ENCODE assay signal across 20 mouse cellular contexts in genomic region chr10:117097116-117097698, GRCm38 (mm10). TPM values are rescaled to one million over a fixed set of nuclear protein-coding genes. Genes with fewer than 3 reads are reported as not detected.
DNase-seq lines count a peak whose midpoint lies in the region; ATAC-seq and TF ChIP-seq lines count a peak whose summit lies in the region.
"Had no signal": no experiment of that assay in that cellular context is flagged by ENCODE, and none has a peak within 500 bp of the region (broad histone marks: within the 10 kb centered on the region; RNA-seq: fewer than 3 reads in every experiment).

No protein-coding gene starts in this region.

- no peak overlapping the region for H3K9ac ChIP-seq in heart, embryonic 12.5 days
- peak overlapping the region; percentile 1 for H3K9ac ChIP-seq in liver, embryonic 16.5 days (ENCODE audit: low read depth, low read length)
- H3K9ac ChIP-seq: embryonic facial prominence, embryonic 15.5 days; forebrain, embryonic 15.5 days had no signal

- peak; percentile 60 for ATAC-seq in heart, embryonic 12.5 days (ENCODE audit: insufficient number of reproducible peaks, low FRiP score)
- peak; percentile 98 for ATAC-seq in G1E (ENCODE audit: extremely low read depth, insufficient number of reproducible peaks, low FRiP score, poor library complexity, severe bottlenecking)
- ATAC-seq in erythroid progenitor cell, adult 5-6 weeks (replicated peaks; ENCODE audit: low FRiP score, poor library complexity, severe bottlenecking): peak; percentile 56; the same call in 1 of the 2 replicates
- ATAC-seq in liver, embryonic 16.5 days (ENCODE audit: low read depth): peak; percentile 91
- ATAC-seq: forebrain, embryonic 15.5 days; midbrain, embryonic 16.5 days had no signal

- TF ChIP-seq CTCF in G1E (IDR thresholded peaks at IDR 0.05; ENCODE audit: low read depth, low read length): no peak

- no peak for DNase-seq in heart, adult 9 months (ENCODE audit: low spot score in 2 of 2)
- peak; percentile 51 for DNase-seq in G1E (ENCODE audit: low spot score)
- DNase-seq in layer of hippocampus, postnatal 36 days: no peak
- no peak for DNase-seq in thymus, postnatal 10 days (ENCODE audit: low spot score in 2 of 2)
- DNase-seq: B cell, adult 2 months; cerebellum, adult 2 months; heart, adult 18-20 months; kidney, postnatal 25 days; lung, adult 18-20 months; lung, postnatal 4 days; right cerebral cortex, postnatal 4 days had no signal

- H3K4me1 ChIP-seq in heart, embryonic 12.5 days (replicated peaks): peaks cover 21% of the 10 kb centered on the region
- H3K4me1 ChIP-seq in G1E (ENCODE audit: insufficient read depth, low read depth, low read length): peaks cover 65% of the 10 kb centered on the region
- H3K4me1 ChIP-seq in liver, embryonic 16.5 days (ENCODE audit: control insufficient read depth, low read depth, low read length): peaks cover 19% of the 10 kb centered on the region

- H3K9me3 ChIP-seq in heart, embryonic 12.5 days (replicated peaks): no peaks in the 10 kb centered on the region
- no peaks in the 10 kb centered on the region for H3K9me3 ChIP-seq in G1E (replicated peaks)
- no peaks in the 10 kb centered on the region for H3K9me3 ChIP-seq in liver, embryonic 16.5 days (replicated peaks; ENCODE audit: control insufficient read depth, low read length)
- H3K9me3 ChIP-seq: embryonic facial prominence, embryonic 15.5 days; forebrain, embryonic 15.5 days had no signal

- H3K4me2 ChIP-seq in heart, embryonic 12.5 days: no peak overlapping the region
- peak overlapping the region; percentile 24 for H3K4me2 ChIP-seq in liver, embryonic 16.5 days (ENCODE audit: low read depth, low read length)
- H3K4me2 ChIP-seq: embryonic facial prominence, embryonic 15.5 days; forebrain, embryonic 15.5 days had no signal

- no peaks in the 10 kb centered on the region for H3K27me3 ChIP-seq in heart, embryonic 12.5 days (replicated peaks)
- H3K27me3 ChIP-seq in G1E (ENCODE audit: insufficient read depth, low read length): no peaks in the 10 kb centered on the region
- H3K27me3 ChIP-seq in liver, embryonic 16.5 days (ENCODE audit: control insufficient read depth, insufficient read depth, low read depth, low read length): no peaks in the 10 kb centered on the region
- H3K27me3 ChIP-seq: embryonic facial prominence, embryonic 15.5 days; forebrain, embryonic 15.5 days had no signal

- H3K27ac ChIP-seq in heart, embryonic 12.5 days (ENCODE audit: poor library complexity, severe bottlenecking): no peak overlapping the region
- H3K27ac ChIP-seq in liver, embryonic 16.5 days (ENCODE audit: low read length): peak overlapping the region; percentile 82
- H3K27ac ChIP-seq: embryonic facial prominence, embryonic 15.5 days; forebrain, embryonic 15.5 days had no signal

- WGBS in heart, embryonic 12.5 days: 83% methylated on average over 2 of the region's 2 CpGs
- 54% methylated on average over 2 of the region's 2 CpGs for WGBS in liver, embryonic 16.5 days (ENCODE audit: insufficient replicate concordance)

- no peak overlapping the region for H3K4me3 ChIP-seq in heart, embryonic 12.5 days
- H3K4me3 ChIP-seq in G1E (ENCODE audit: low read depth, low read length): peak overlapping the region; percentile 45; the same call in 1 of the 2 replicates
- H3K4me3 ChIP-seq in liver, embryonic 16.5 days (ENCODE audit: low read depth, low read length): no peak overlapping the region
- H3K4me3 ChIP-seq: embryonic facial prominence, embryonic 15.5 days; forebrain, embryonic 15.5 days had no signal

- peaks cover 22% of the 10 kb centered on the region for H3K36me3 ChIP-seq in heart, embryonic 12.5 days
- H3K36me3 ChIP-seq in G1E (replicated peaks): peaks cover 59% of the 10 kb centered on the region
- peaks cover 7% of the 10 kb centered on the region; the same call in 1 of the 2 replicates for H3K36me3 ChIP-seq in liver, embryonic 16.5 days (ENCODE audit: control insufficient read depth, insufficient read depth)

RNA-seq across cellular contexts. Expression of gene Cct2, which starts 33.6 kb away (rescaled TPM):
- 171 and 182 TPM in 2 replicates for polyA plus RNA-seq in heart, embryonic 12.5 days (2016; fragmentation: Nextera tagmentation; extraction: Ambion mirVana)
- total RNA-seq in G1E (2014; fragmentation: Nextera tagmentation) (535 and 554 TPM in 2 replicates), G1E (2017) (620 and 644 TPM in 2 replicates)
- 38.5 and 38.6 TPM in 2 replicates for polyA plus RNA-seq in G1E (2012)
- total RNA-seq in erythroid progenitor cell, adult 5-6 weeks (2015; ENCODE audit: low replicate concordance): 135 and 172 TPM in 2 replicates
- total RNA-seq in erythroid progenitor cell, adult 5-6 weeks (2017; ENCODE audit: low replicate concordance): 87.1 and 93.3 TPM in 2 replicates
- polyA plus RNA-seq in liver, embryonic 16.5 days (2015; fragmentation: Nextera tagmentation; extraction: Ambion mirVana): 115 and 127 TPM in 2 replicates
- 100 to 1,000 TPM; 184 to 188 TPM for total RNA-seq in layer of hippocampus, postnatal 36 days (2021)

RNA-seq across cellular contexts. Expression of gene Frs2, which starts 51.1 kb away (rescaled TPM):
- 23.4 and 25.0 TPM in 2 replicates for polyA plus RNA-seq in heart, embryonic 12.5 days (2016; fragmentation: Nextera tagmentation; extraction: Ambion mirVana)
- 105 and 107 TPM in 2 replicates for total RNA-seq in G1E (2014; fragmentation: Nextera tagmentation)
- 15.9 and 19.6 TPM in 2 replicates for total RNA-seq in G1E (2017)
- 12.8 and 16.6 TPM in 2 replicates for polyA plus RNA-seq in G1E (2012)
- total RNA-seq in erythroid progenitor cell, adult 5-6 weeks (2015; ENCODE audit: low replicate concordance): 32.1 and 44.4 TPM in 2 replicates
- 15.1 and 25.8 TPM in 2 replicates for total RNA-seq in erythroid progenitor cell, adult 5-6 weeks (2017; ENCODE audit: low replicate concordance)
- polyA plus RNA-seq in liver, embryonic 16.5 days (2015; fragmentation: Nextera tagmentation; extraction: Ambion mirVana): 7.4 and 9.0 TPM in 2 replicates
- 10 to 100 TPM; 35.5 to 37.6 TPM for total RNA-seq in layer of hippocampus, postnatal 36 days (2021)

RNA-seq across cellular contexts. Expression of gene Lrrc10, which starts 52.1 kb away (rescaled TPM):
- polyA plus RNA-seq in heart, embryonic 12.5 days (2016; fragmentation: Nextera tagmentation; extraction: Ambion mirVana): 52.9 and 57.4 TPM in 2 replicates
- total RNA-seq in G1E (2014; fragmentation: Nextera tagmentation) (not detected in 2 replicates), G1E (2017) (0.06 TPM in 1 of 2 replicates, not detected in the other)
- polyA plus RNA-seq in G1E (2012): 0.04 and 0.13 TPM in 2 replicates
- total RNA-seq in erythroid progenitor cell, adult 5-6 weeks (2015; ENCODE audit: low replicate concordance): not detected in 2 replicates
- not detected in 2 replicates for total RNA-seq in erythroid progenitor cell, adult 5-6 weeks (2017; ENCODE audit: low replicate concordance)
- not detected in 2 replicates for polyA plus RNA-seq in liver, embryonic 16.5 days (2015; fragmentation: Nextera tagmentation; extraction: Ambion mirVana)
- under 1 TPM in 1 of 2 experiments, not detected in 1; 0.25 TPM for total RNA-seq in layer of hippocampus, postnatal 36 days (2021)
- total RNA-seq: adrenal gland, adult 18-20 months; left cerebral cortex, postnatal 25 days had no signal
- polyA plus RNA-seq: cerebellum, adult 2 months; forebrain, embryonic 15.5 days; midbrain, embryonic 16.5 days; thymus, postnatal 0 days had no signal
